Mouse (Mus musculus): ENCODE measurements around the gene Tmem50a.

DNA sequence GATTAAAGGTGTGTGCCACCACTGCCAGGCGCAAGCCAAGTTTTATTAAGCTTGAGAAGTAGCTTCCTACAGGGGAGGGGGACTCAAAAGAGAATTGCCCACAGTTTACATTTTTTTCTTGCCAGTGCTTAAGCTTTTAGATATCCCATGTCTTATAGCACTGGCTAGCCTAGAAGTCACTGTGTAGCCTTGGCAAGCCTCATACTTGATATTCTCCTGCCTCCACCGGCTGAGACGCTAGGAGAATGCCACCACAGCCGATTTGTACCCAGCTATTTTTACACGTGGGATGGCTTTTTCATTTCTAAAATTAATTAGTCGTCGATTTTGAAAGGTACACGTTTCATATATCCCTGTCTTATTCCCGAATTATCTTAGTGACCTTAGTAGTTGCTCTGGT lies 15.4 kb upstream of the Tmem50a start:
- TF ChIP-seq CTCF (IDR thresholded peaks at IDR 0.05; ENCODE audit: low read depth) (no peak), EP300 (optimal IDR thresholded peaks at IDR 0.05) (no peak)

Measured in stomach, postnatal 0 days (tissue).